Mouse (Mus musculus) neural tube, embryonic 14.5 days (tissue): ENCODE measurements at regions not wholly inside any gene's neighbourhood (a gene's known extent, or its start where the extent isn't known, plus 50 kb on each side); places are given as distances from the start of the nearest gene placed in this dataset.

Experiments
- ATAC-seq: fragments of 200-750 bp; cut with Nextera tagmentation; 2 replicates; pipeline ENCODE4 v1.8.0; 2017; ENCODE audit warnings: low read depth, mild to moderate bottlenecking, moderate TSS enrichment, moderate library complexity
- H3K27ac ChIP-seq: fragments of 300-500 bp; sonication (generic); 2 replicates; pipeline ENCODE4 v1.5.1; 2014; ENCODE audit warnings: low read depth, mild to moderate bottlenecking, control low read depth, low read length, moderate library complexity, mixed read lengths
- H3K27me3 ChIP-seq: fragments of 300-500 bp; sonication (generic); 2 replicates; pipeline ENCODE4 v1.6.1; 2014; ENCODE audit warnings: low read length; ENCODE audit not compliant: control insufficient read depth, insufficient read depth
- H3K36me3 ChIP-seq: fragments of 300-500 bp; sonication (generic); 2 replicates; pipeline ENCODE4 v1.6.1; 2014; ENCODE audit warnings: low read length, mixed read lengths; ENCODE audit not compliant: control insufficient read depth, insufficient read depth
- H3K4me1 ChIP-seq: fragments of 300-500 bp; sonication (generic); 2 replicates; pipeline ENCODE4 v1.6.1; 2014; ENCODE audit warnings: low read length; ENCODE audit not compliant: control insufficient read depth, insufficient read depth
- H3K4me2 ChIP-seq: fragments of 300-500 bp; sonication (generic); 2 replicates; pipeline ENCODE4 v1.6.1; 2014; ENCODE audit warnings: mild to moderate bottlenecking, low read depth, low read length, control low read depth
- H3K4me3 ChIP-seq: fragments of 300-500 bp; sonication (generic); 2 replicates; pipeline ENCODE4 v1.5.1; 2014; ENCODE audit warnings: low read depth, low read length, control low read depth, mixed read lengths
- H3K9ac ChIP-seq: fragments of 300-500 bp; sonication (generic); replicated peaks from 2 replicates; pipeline ENCODE4 v1.6.1; 2014; ENCODE audit warnings: low read depth, mild to moderate bottlenecking, control low read depth, low read length, mixed read lengths
- H3K9me3 ChIP-seq: fragments of 300-500 bp; sonication (generic); 2 replicates; pipeline ENCODE4 v1.6.1; 2016; ENCODE audit warnings: low read length; ENCODE audit not compliant: control insufficient read depth
- WGBS: fragments of 180-500 bp; shearing (Covaris S2); extraction: QIAGEN DNeasy Blood & Tissue Kit; methylation state at CpG from one replicate; pipeline ENCODE4 v1.1.7; 2014; 5-methylcytosine and 5-hydroxymethylcytosine counted together

- no peaks in the 10 kb centered on the region for H3K27me3 ChIP-seq
- no peaks in the 10 kb centered on the region for H3K36me3 ChIP-seq
- 33% methylated on average over 14 of the region's 14 CpGs for WGBS
- H3K4me1 ChIP-seq = 0 out of 2 replicates have a peak, but pooled peaks cover 2% of the 10 kb centered on the region
- peak; percentile 81 for ATAC-seq
- H3K4me3 ChIP-seq = no peak overlapping the region
- H3K9me3 ChIP-seq = no peaks in the 10 kb centered on the region
- H3K27ac ChIP-seq = peak overlapping the region; percentile 50; the same call in 1 of the 2 replicates
- H3K9ac ChIP-seq = no peak overlapping the region
- no peak overlapping the region for H3K4me2 ChIP-seq
Observed at GRCm38 (mm10) chr7:125340326-125340905, 104.1 kb upstream of the Kdm8 start.

DNA sequence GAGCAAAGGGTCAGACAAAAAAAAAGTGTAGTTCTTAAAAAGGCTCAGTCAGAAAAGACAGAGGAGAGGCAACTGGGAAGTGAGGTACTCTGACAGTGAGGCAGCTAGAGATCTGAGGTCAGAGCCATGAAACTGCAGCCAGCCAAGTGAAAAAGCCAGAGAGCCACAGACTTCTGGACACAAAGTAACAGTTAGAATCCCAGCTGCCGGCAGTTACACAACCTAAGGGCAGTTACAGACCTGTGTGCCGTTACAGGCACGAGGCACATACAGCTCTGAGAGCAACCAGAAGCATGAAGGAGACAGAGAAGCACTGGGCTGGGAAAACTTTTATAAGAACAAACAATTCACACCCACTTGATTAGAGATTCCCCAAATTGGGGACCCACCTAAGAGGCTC lies 94.9 kb upstream of the Kdm8 start:
- 59% methylated on average over 3 of the region's 3 CpGs for WGBS
- no peaks in the 10 kb centered on the region for H3K9me3 ChIP-seq

DNA sequence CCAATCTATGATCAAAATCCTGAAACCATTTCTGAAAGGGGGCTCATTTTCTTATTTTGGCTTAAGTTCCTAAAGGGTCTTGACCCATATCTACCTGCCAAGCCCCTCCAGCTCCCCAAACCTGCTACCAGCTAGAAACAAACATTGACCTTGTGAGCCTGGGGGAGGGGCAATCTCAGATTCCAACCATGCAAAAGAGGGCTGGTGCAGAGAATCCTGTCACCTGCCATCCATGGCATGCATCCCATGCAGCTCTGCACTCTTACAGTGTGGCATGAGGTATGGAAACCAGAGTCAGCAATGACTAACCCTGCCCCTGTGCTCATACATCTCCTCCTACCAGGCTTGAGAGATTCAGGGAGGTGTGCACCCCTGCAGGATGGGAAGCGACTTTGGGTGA lies 90.3 kb upstream of the Kdm8 start:
- Histone ChIP-seq H3K4me3 (no peak overlapping the region), H3K9ac (no peak overlapping the region), H3K27me3 (no peaks in the 10 kb centered on the region), H3K4me2 (no peak overlapping the region), H3K36me3 (no peaks in the 10 kb centered on the region), H3K9me3 (no peaks in the 10 kb centered on the region), H3K27ac (no peak overlapping the region), H3K4me1 (no peaks in the 10 kb centered on the region)
- ATAC-seq = no peak
- WGBS = 100% methylated on average over 1 of the region's 1 CpGs

More for the DNA sequence above, 94.9 kb upstream of the Kdm8 start:
- Histone ChIP-seq H3K4me3 (no peak overlapping the region), H3K9ac (no peak overlapping the region), H3K27me3 (no peaks in the 10 kb centered on the region), H3K4me1 (no peaks in the 10 kb centered on the region), H3K27ac (no peak overlapping the region), H3K36me3 (no peaks in the 10 kb centered on the region), H3K4me2 (no peak overlapping the region)
- ATAC-seq = no peak

DNA sequence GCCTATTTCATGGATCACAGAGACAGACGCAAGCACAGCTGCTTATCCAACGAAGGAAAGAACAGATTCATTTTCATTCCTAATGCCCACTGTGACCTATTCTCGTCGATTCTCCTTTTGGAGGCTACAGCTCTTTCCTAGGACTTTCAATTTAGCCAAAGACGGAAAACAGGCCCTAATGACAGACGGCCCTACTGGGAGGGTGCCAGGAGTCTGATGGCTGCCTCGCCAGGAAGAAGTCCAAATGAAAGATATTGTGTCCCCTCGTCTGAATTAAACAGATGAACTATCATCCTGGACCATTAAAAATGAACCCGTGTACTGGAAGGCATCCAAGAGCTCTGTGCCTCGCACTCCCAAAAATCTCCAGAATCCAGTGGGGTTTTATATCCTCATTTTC lies 89.5 kb upstream of the Kdm8 start:
- Histone ChIP-seq H3K36me3 (no peaks in the 10 kb centered on the region), H3K9ac (no peak overlapping the region), H3K27ac (no peak overlapping the region), H3K4me3 (no peak overlapping the region), H3K9me3 (no peaks in the 10 kb centered on the region), H3K4me1 (no peaks in the 10 kb centered on the region), H3K27me3 (no peaks in the 10 kb centered on the region), H3K4me2 (no peak overlapping the region)
- WGBS = 48% methylated on average over 10 of the region's 10 CpGs
- ATAC-seq = no peak

GRCm38 (mm10) chr7:125358016-125358415 lies 86.5 kb upstream of the Kdm8 start:
- Histone ChIP-seq H3K9ac (no peak overlapping the region), H3K27ac (no peak overlapping the region), H3K36me3 (no peaks in the 10 kb centered on the region), H3K4me2 (no peak overlapping the region), H3K27me3 (no peaks in the 10 kb centered on the region), H3K4me1 (no peaks in the 10 kb centered on the region), H3K9me3 (no peaks in the 10 kb centered on the region), H3K4me3 (no peak overlapping the region)
- no peak for ATAC-seq
- 61% methylated on average over 4 of the region's 4 CpGs for WGBS

GRCm38 (mm10) chr7:125383021-125383420 lies 61.5 kb upstream of the Kdm8 start:
- no peak overlapping the region for H3K4me3 ChIP-seq
- no peak overlapping the region for H3K4me2 ChIP-seq
- no peaks in the 10 kb centered on the region for H3K9me3 ChIP-seq
- no peaks in the 10 kb centered on the region for H3K36me3 ChIP-seq
- no peak overlapping the region for H3K27ac ChIP-seq
- no peak overlapping the region for H3K9ac ChIP-seq
- no peaks in the 10 kb centered on the region for H3K27me3 ChIP-seq
- 74% methylated on average over 2 of the region's 2 CpGs for WGBS
- H3K4me1 ChIP-seq = no peaks in the 10 kb centered on the region
- ATAC-seq = no peak

GRCm38 (mm10) chr7:125384171-125384570 lies 60.3 kb upstream of the Kdm8 start:
- ATAC-seq = no peak
- WGBS = 71% methylated on average over 4 of the region's 4 CpGs
- H3K4me3 ChIP-seq = no peak overlapping the region

DNA sequence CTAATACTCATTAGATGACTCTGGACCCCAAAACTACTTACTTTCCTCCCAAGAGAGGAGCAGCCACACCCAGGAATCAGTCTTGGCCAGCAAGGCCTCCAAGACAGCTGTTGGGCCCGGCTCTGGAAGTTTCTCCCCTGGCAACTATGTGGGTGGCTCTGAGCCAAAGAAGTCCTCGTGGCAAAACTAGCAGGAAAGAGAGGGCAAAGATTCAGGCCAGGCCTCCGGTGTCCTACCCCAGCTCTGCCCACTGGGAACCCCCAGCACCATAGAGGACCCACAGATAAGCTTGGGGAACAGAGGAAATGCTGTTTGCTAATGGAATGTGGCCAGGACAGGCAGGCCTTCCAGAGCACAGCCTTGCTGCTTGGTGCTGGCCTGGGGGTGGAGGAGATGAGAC lies 51.9 kb upstream of the Kdm8 start:
- Histone ChIP-seq H3K27me3 (no peaks in the 10 kb centered on the region), H3K4me1 (0 out of 2 replicates have a peak, but pooled peaks cover 7% of the 10 kb centered on the region), H3K4me3 (no peak overlapping the region), H3K36me3 (no peaks in the 10 kb centered on the region), H3K4me2 (no peak overlapping the region; the same call in 1 of the 2 replicates), H3K9me3 (no peaks in the 10 kb centered on the region), H3K27ac (no peak overlapping the region), H3K9ac (no peak overlapping the region)
- no peak for ATAC-seq
- WGBS = 55% methylated on average over 3 of the region's 3 CpGs

More at GRCm38 (mm10) chr7:125384171-125384570, 60.3 kb upstream of the Kdm8 start:
- Histone ChIP-seq H3K4me2 (no peak overlapping the region), H3K36me3 (no peaks in the 10 kb centered on the region), H3K27me3 (no peaks in the 10 kb centered on the region), H3K4me1 (no peaks in the 10 kb centered on the region), H3K9me3 (no peaks in the 10 kb centered on the region), H3K27ac (no peak overlapping the region), H3K9ac (no peak overlapping the region)

DNA sequence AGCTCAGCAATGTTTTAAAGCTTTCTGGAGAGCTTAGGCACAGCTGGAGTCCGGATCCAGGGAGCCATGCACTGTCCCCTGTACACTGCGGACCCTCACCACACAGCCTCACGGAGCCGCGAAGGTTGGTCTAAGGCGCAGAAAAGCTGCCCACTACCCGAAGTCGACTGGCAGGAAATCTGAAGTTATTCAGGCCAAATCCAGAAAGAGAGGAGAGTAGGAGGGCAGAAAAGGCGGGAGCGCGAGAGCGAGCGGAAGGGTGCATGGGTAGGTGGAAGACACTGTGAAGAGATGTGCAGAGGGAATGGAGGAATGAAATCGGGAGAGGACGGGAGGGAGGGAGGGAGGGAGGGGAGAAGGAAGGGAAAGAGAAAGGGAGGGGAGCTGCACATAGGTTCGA lies 51.2 kb upstream of the Kdm8 start:
- Histone ChIP-seq H3K4me1 (0 out of 2 replicates have a peak, but pooled peaks cover 7% of the 10 kb centered on the region), H3K27ac (peak overlapping the region; percentile 39; the same call in 1 of the 2 replicates), H3K4me2 (peak overlapping the region; percentile 79), H3K9me3 (no peaks in the 10 kb centered on the region), H3K4me3 (peak overlapping the region; percentile 35), H3K9ac (peak overlapping the region; percentile 37), H3K27me3 (no peaks in the 10 kb centered on the region), H3K36me3 (no peaks in the 10 kb centered on the region)
- under 1% methylated on average over 16 of the region's 16 CpGs for WGBS
- ATAC-seq = peak; percentile 74
